Mouse (Mus musculus) T-helper 1 cell (primary cell): ENCODE results near the gene Ube2v1.

Experiments used
- in situ Hi-C: fragments of 300-600 bp; cut with MboI, MseI; formaldehyde crosslinking; loops from one replicate; pipeline ENCODE4 v1.15.1; 2025; ENCODE audit warnings: high pct_unique_total_duplicates

Gene Ube2v1

GRCm38 (mm10) chr2:167594444-167594934 lies 37.4 kb downstream of the Ube2v1 start:
- in situ Hi-C loops = no loop called here

GRCm38 (mm10) chr2:167593551-167594250 lies 38.2 kb downstream of the Ube2v1 start:
- in situ Hi-C loops = no loop called here

DNA sequence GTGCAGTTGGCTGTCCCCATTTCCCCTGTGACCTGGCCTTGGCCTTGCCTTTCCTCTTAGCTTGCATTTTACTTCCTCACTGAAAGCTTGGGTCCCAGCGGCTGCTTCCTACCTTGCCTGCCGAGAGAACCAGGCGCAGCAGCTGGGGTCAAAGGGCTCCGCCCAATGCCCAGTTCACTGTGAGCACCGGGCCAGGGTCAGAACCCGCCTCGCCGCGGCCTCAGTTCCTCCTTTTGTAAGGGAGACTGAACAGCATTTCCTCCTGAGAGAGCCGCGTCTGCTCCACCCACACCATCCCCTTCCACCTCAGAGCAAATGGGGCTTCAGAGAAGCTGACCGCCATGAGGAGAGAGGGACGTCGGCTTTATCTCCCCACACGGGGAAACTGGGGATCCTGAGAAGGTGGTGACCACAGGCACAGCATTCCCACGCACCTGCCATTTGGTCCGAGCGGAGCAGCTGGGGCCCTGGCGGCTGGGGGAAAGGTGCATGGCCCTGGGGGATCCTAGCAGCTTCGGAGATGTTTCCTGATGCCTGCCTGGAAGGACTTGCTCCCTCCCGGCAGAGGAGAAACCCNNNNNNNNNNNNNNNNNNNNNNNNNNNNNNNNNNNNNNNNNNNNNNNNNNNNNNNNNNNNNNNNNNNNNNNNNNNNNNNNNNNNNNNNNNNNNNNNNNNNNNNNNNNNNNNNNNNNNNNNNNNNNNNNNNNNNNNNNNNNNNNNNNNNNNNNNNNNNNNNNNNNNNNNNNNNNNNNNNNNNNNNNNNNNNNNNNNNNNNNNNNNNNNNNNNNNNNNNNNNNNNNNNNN lies 42.9 kb downstream of the Ube2v1 start:
- in situ Hi-C loops = no loop called here

GRCm38 (mm10) chr2:167586976-167587375 lies 44.9 kb downstream of the Ube2v1 start:
- in situ Hi-C loops = no loop called here

- in situ Hi-C loops = no loop called here
These were observed 45.9 kb downstream of the Ube2v1 start for GRCm38 (mm10) chr2:167586041-167586440.

GRCm38 (mm10) chr2:167585273-167585672 lies 46.6 kb downstream of the Ube2v1 start:
- in situ Hi-C loops = no loop called here

DNA sequence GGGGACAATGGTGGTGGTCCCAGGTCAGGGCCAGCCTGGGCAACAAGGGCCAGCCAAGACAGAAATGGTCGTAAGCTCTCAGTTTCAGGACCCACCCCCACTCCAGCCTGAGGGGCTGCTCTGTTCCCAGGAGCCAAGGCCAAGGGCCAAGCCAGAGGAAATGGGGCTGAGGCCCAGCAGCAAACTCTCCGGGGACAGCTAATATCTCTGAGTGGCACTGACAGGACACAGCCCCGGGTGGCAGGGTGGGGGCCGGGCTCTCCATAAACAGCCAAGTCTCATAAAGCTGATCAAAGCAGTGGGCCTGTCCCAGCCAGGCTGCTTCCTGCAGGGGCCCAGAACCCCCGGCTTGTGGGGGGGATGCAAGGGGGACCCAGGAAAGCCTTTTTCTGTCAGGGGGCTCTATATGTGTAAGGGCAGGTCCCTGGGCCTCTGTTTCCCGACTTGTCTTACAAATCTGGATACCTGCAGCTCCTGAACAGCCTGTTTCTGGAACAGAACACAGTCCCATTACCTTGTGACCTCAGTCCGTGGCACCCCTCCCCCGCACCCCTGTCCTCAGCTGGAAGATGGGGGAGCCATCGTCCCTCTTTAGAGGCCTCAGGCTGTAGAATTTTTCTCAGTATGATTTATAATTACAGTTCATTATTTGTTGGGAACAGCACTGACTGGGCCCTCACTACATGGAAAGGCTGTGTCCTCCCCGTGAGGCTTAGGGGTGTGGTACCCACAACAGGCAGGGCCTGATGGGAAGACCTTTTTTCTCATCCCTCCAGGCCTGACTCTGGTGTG lies 48.5 kb downstream of the Ube2v1 start:
- in situ Hi-C loops = no loop called here

GRCm38 (mm10) chr2:167578521-167578920 lies 53.4 kb downstream of the Ube2v1 start:
- in situ Hi-C loops = no loop called here

- in situ Hi-C loops = no loop called here
These were observed 54.6 kb downstream of the Ube2v1 start for GRCm38 (mm10) chr2:167577186-167577785.

DNA sequence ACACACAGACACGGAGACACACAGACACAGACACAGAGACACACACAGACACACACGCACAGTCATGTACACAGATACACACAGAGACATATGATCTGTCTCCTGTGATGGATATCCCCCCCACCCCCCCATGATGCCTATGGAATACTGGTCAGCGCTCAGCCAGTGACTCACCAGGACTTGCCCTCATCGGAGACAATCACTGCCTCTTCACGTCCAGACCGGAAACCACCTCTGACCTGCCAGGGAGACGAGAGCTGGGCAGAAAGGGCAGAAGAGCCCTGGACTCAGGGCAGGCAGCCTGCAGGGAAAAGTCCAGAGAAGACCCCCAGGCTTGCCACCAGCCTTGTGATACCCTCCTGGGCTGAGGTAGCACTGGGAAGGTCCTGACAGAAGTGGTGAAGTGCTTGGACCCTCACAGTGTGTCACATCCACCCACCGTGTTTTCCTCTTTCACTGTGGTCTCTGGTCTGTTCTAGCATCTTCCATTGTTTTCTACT lies 55.7 kb downstream of the Ube2v1 start:
- in situ Hi-C loops = no loop called here

- in situ Hi-C loops = no loop called here
These were observed 56.3 kb downstream of the Ube2v1 start for GRCm38 (mm10) chr2:167575581-167575980.

GRCm38 (mm10) chr2:167574814-167575213 lies 57.1 kb downstream of the Ube2v1 start:
- in situ Hi-C loops = no loop called here

DNA sequence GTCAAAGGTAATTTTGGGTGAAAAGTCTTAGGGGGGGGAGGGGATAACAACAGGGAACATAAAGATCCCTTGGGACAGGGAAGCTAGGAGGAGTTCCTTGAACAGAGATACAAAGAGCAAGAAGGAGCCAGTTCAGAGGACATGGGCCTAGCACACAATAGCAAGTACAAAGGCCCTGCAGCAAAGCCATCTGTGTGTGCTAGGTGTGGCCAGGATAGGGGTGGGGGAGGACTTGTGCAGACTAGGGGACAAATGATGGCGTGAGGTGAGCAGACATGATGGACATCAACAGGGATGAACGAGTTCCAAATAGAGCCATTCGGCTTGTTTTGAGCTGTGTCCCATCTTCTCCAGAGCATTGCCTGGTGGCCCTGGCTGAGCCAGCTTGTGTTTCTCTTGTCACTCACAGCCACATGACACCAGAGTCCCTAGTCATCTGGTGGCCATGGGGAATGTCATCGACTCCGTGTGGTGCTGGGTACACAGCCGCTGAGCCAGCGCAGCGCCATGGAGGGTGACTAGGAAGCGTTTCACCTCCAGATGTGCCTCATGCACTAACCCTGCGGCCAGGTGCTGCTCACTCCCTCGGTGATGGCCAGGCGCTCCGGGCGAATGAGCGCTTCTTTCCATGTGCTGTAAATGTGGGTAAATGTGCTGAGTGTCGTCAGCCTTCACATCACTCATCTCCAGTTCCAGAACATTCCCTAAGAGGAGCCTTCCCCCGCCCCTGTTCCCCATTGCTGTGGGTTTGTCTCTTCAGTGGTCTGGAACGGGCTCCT lies 60.3 kb downstream of the Ube2v1 start:
- in situ Hi-C loops = no loop called here

DNA sequence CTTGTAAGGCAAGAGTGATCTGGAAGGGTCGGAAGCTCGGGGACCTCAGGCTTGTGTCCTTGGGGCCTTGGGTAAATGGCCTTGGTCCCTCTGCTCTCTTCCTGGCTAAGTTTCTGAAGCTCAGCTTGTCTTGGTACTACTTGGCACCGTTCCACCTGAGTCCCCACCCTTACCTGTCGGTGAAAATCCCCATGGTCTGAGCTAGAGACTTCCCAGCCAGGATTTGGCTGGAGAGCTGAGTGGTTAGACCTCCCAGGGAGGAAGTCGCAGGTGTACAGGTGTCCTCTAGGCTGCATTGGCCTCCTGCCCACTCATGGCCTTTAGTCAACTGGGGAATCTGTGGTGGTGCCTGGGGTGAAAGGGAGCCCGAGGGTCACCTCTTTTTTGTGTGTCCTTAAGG lies 61.1 kb downstream of the Ube2v1 start:
- in situ Hi-C loops = no loop called here

DNA sequence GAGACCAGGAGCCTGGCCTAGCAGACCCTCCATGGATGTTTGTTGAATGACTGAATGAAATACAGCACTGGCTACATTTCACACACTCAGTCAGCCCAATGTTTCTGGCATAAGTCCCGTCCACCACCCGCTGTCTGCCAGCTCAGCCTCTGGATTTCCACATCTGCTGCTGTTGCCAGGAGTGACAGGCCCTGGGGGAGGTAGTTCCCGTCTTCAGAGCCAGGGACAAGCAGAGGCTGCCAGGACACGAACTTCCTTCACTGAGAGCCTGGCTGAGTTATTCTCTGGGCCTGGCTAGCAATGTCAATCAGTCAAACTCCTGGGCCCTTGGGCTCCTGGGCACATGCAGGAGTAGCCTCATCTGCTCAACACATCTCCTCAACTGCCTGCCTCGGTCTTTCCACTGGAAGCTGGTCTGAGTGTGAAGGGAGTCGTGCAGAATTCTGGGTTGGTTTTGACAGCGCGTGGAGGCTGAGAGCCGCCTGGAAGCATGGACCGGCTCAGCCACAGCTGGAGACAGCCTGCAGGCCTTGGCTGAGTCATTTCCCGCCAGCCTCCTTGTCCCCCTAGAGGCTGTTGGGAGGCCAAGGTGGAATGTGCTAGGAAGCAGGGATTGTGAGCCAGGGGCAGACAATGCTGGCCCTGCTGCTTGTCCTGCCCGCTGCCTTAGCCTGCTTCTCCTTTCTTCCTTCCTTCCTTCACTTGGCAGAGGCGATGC lies 61.8 kb downstream of the Ube2v1 start:
- in situ Hi-C loops = no loop called here

GRCm38 (mm10) chr2:167568112-167568511 lies 63.8 kb downstream of the Ube2v1 start:
- in situ Hi-C loops = no loop called here

GRCm38 (mm10) chr2:167565682-167566081 lies 66.2 kb downstream of the Ube2v1 start:
- in situ Hi-C loops = no loop called here

GRCm38 (mm10) chr2:167565312-167565656 lies 66.6 kb downstream of the Ube2v1 start:
- in situ Hi-C loops = no loop called here

GRCm38 (mm10) chr2:167564551-167565311 lies 67.2 kb downstream of the Ube2v1 start:
- in situ Hi-C loops = no loop called here
